Mouse (Mus musculus) spleen, postnatal 36 days (tissue): ENCODE measurements around the gene Gja4.

Experiments used
- DNase-seq, 2 experiments: peaks; one replicate each; pipeline ENCODE4 v3.0.0; 2022; ENCODE audit warnings: low spot score in 2 of 2, mixed read lengths in 1 of 2

Gene Gja4

GRCm38 (mm10) chr4:127324296-127324695, 10.5 kb upstream of the Gja4 start:
- no peak for DNase-seq

DNA sequence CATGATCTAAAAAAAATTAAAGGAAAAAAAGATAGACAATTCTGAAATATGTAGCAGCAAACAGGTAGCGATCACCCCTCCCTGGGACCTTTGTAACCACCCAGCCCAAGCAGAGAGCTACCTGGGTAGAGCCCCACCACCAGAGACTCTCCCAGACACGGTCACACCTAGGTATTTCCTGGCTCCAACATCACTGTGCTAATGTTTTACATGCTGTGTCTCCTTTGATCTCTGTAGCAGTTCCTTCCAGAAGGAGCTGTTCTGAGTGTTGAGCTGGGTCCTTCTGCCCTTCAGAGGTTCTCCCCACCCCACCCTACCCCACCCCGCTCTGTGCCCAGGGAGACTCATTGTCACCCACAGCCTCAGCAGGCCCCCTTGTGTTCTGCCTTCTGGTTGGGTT, 9.8 kb upstream of the Gja4 start:
- no peak for DNase-seq

- DNase-seq, result peak; percentile 24 to 35
Measured at GRCm38 (mm10) chr4:127319613-127320012, 5.8 kb upstream of the Gja4 start.

DNA sequence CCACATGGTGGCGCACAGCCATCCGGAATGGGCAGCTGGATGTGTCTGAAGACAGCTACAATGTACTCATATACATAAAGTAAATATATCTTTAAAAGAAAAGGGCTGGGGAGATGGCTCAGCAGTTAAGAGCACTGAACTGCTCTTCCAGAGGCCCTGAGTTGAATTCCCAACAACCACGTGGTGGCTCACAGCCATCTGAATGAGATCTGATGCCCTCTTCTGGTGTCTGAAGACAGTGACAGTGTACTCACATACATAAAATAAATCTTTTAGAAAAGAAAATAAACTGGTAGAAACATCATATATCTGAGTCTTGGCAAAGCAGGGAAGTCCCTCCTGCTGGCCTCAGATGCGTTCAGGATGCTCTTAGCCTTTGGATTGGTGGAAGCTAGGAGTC, 3.3 kb upstream of the Gja4 start:
- no peak for DNase-seq

DNA sequence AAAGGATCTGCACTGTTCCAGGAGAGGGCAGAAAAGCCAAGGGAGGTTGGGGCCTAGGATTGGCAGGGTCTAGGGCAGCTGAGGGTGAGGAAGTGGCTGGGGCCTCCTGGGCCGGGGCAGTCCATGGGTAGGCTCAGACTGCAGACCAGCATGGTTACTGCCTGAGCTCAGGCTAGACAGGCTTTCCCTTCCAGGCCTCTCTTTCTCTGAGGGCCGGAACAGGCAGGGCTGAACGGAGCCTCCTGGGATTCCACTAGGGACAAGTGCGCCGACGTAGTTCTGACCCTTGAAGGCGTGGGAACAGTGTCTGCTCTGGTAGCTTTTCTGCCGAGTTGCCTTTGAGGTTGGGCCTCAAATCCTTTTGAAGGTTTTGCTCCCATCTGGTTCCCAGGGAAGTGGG, 1.9 kb upstream of the Gja4 start:
- DNase-seq, result no peak

- DNase-seq, result no peak
Measured at GRCm38 (mm10) chr4:127314585-127314984, 746 bp upstream of the Gja4 start.

DNA sequence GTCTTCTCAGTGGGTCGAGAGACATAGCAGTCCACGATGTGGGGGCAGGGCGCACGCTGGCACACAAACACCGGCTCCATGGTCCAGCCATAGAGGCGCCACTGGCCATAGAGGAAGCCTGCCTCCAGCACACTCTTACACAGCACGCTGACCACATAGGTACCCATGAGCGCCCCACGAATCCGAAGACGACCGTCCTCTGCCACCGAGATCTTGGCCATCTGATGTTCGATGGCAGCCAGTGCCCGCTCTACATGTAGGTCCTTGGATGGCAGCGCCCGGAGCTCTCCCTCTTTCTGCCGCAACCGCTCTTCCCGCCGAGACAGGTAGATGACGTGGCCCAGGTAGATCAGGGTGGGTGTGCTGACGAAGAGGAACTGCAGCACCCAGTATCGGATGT, 1.5 kb downstream of the Gja4 start:
- no peak for DNase-seq

GRCm38 (mm10) chr4:127311561-127311960, 2.3 kb downstream of the Gja4 start:
- no peak for DNase-seq

- DNase-seq, result no peak
Measured at GRCm38 (mm10) chr4:127306915-127307314, 6.9 kb downstream of the Gja4 start.

- no peak for DNase-seq
Measured at GRCm38 (mm10) chr4:127303796-127304195, 10.0 kb downstream of the Gja4 start.

DNA sequence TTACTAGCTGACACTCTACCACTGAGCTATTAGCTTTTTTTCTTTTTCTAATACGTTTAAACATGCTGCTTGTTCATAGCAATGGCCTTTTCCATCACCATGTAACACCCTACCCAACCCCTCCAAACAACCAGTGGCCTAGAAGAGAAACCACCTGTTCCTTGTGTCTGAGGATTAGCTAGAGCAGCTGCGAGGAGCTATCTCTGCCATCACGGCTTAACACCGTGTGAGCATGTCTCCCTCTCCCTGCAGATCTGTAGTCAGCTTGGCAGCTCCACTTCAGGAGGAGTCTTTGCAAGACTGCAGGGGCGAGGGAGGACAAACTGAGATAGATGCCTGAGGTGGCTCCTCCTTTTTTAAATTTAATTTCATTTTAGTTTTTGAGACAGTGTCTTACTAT, 13.3 kb downstream of the Gja4 start:
- no peak for DNase-seq

- DNase-seq, result no peak
Measured at GRCm38 (mm10) chr4:127292631-127293030, 21.2 kb downstream of the Gja4 start.

DNA sequence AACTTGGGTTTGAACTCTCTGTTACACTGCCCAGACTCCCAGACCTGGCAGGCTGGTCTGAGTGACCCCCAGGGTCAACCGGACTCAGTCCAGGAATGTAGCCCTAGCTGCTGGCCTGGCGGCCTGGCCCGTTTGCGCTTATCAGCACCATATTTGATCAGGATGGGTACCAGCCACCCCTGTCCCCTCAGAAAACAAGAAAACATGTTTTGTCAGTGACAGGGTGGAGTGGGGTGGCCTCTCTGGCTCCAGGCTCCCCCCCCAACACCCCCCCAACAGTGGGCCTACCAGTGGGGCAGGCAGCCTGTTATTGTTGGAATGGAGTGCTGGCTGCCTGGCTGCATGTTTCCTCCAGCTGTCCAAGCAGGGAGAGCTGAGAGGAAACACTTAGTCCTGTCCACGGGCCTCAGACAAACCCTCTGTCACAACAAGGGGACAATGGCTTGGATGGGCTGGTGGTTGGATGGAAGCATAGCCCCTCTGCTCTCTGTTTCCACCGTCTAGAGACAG, 24.7 kb downstream of the Gja4 start:
- no peak for DNase-seq

- DNase-seq, result no peak
Measured at GRCm38 (mm10) chr4:127286907-127287306, 26.9 kb downstream of the Gja4 start.

GRCm38 (mm10) chr4:127279241-127279640, 34.6 kb downstream of the Gja4 start:
- no peak for DNase-seq

- no peak for DNase-seq
Measured at GRCm38 (mm10) chr4:127278451-127279001, 35.3 kb downstream of the Gja4 start.

DNA sequence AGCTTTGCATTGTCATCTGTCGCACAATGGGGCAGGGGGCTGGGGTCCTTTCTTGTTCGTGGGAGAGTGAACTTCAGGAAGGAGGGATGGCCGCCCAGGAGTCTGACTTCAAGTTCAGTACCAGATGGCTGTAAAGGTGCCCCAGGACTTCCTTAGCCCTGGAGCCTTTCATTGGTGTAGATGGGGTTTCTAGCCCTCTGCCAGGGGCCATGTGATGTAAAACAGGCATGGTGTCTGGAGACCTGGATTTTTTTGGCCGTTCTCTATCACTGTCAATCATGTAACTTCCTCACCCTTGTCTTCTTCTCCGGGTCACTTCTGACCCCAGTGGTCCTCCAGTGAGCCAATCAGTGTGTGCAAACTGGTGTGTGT, 49.7 kb downstream of the Gja4 start:
- no peak for DNase-seq

DNA sequence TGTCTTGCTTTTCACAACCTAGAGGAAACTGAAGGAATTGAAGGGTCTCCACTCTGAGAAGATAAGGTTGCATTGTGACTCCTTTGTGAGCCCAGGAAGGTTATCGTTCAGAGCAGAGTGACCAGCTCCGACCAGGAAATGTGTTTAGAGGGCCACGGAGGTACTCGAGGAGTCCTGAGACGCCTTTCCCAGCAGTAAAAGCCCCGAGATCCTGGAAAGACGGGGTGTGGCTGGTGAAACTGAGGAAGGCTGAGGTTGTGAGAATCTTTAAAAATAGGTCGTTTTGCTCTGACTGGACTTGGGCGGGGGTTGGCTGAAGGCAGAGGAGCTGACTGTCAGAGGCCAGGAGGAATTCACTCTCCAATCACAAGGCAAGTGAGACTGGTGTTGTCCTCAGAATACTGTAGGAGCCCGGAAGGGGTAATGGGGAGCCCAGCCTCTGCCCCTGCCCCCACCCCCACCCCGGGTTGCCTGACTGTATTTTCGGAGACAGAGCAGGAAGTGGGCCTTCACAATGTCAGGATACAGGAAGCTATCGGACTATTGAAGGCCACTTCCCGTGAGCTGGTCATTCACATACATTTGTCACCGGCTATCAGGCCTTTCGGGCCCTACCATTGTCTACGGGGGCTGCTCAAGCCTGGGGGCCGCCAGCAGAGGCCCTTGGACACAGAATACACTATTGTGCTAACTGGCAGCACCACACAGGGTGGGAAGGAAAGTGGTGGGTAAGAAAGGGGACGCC, 50.2 kb downstream of the Gja4 start:
- DNase-seq, result no peak

GRCm38 (mm10) chr4:127261601-127262000, 52.2 kb downstream of the Gja4 start:
- DNase-seq, result no peak
